Mouse (Mus musculus) intestine, postnatal 0 days (tissue): ENCODE data around the gene Tbx5. TPM values are rescaled to one million over a fixed set of nuclear protein-coding genes. Genes with fewer than 3 reads are reported as not detected.

Source experiments
- ATAC-seq: fragments of 200-750 bp; cut with Nextera tagmentation; 2 replicates; pipeline ENCODE4 v1.8.0; 2017; ENCODE audit warnings: mild to moderate bottlenecking, moderate TSS enrichment, moderate library complexity
- H3K27ac ChIP-seq: fragments of 300-500 bp; sonication (generic); 2 replicates; pipeline ENCODE4 v1.5.1; 2014; ENCODE audit warnings: mild to moderate bottlenecking, low read depth, low read length, moderate library complexity
- H3K27me3 ChIP-seq: fragments of 300-500 bp; sonication (generic); replicated peaks from 2 replicates; pipeline ENCODE4 v1.6.1; 2014; ENCODE audit warnings: low read length, mixed read lengths; ENCODE audit not compliant: control insufficient read depth, insufficient read depth
- H3K36me3 ChIP-seq: fragments of 300-500 bp; sonication (generic); 2 replicates; pipeline ENCODE4 v1.6.1; 2014; ENCODE audit warnings: mild to moderate bottlenecking, moderate library complexity; ENCODE audit not compliant: control insufficient read depth, insufficient read depth
- H3K4me1 ChIP-seq: fragments of 300-500 bp; sonication (generic); replicated peaks from 2 replicates; pipeline ENCODE4 v1.6.1; 2014; ENCODE audit warnings: antibody characterized with exemption, low read length, mixed read lengths; ENCODE audit not compliant: control insufficient read depth, insufficient read depth
- H3K4me2 ChIP-seq: fragments of 300-500 bp; sonication (generic); replicated peaks from 2 replicates; pipeline ENCODE4 v1.6.1; 2014; ENCODE audit warnings: low read depth, mild to moderate bottlenecking, moderate library complexity
- H3K4me3 ChIP-seq: fragments of 300-500 bp; sonication (generic); 2 replicates; pipeline ENCODE4 v1.5.1; 2014; ENCODE audit warnings: low read depth, low read length
- H3K9ac ChIP-seq: fragments of 300-500 bp; sonication (generic); 2 replicates; pipeline ENCODE4 v1.6.1; 2014; ENCODE audit warnings: mild to moderate bottlenecking, low read depth, low read length
- H3K9me3 ChIP-seq: fragments of 300-500 bp; sonication (generic); 2 replicates; pipeline ENCODE4 v1.6.1; 2016; ENCODE audit warnings: mixed run types; ENCODE audit not compliant: control insufficient read depth
- CTCF ChIP-seq: sonication (generic); IDR thresholded peaks from 2 replicates; pipeline ENCODE4 v1.5.1; 2016; ENCODE audit warnings: low read depth, mild to moderate bottlenecking, control low read depth, antibody characterized with exemption, moderate library complexity
- WGBS: fragments of 180-500 bp; shearing (Covaris S2); extraction: QIAGEN DNeasy Blood & Tissue Kit; methylation state at CpG from one replicate; pipeline ENCODE4 v1.1.7; 2014; 5-methylcytosine and 5-hydroxymethylcytosine counted together
- polyA plus RNA-seq: library from polyadenylated mRNA; unstranded; fragments of >200 nt; fragmentation: Nextera tagmentation; extraction: Ambion mirVana; gene quantifications from 2 replicates; pipeline ENCODE4 v1.2.1, GENCODE M21; 2015

The Tbx5 gene
- polyA plus RNA-seq: not detected in 2 replicates

DNA sequence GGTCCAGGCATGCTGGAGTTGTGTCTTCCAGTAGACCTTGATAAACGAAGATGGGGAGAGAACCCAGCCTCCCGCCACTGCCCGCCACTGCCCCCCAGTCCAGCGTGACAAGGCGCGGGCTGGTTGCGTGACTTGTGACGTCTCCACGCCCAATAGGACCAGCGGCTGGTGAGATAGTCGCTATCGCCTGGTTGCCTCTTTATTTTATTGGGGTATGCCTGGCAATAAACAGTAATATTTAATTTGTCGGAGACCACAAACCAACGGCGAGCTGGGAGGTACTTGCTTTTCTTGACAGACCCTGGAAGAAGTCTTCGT is at the start of gene Tbx5:
Gene Tbx5, plus strand, starts transcription at position 190 of the 318 bp plus-strand sequence.
- H3K27ac ChIP-seq: no peak within 1 kb of the TSS
- no peaks in the 10 kb centered on the region for H3K36me3 ChIP-seq
- no peaks in the 10 kb centered on the region for H3K4me1 ChIP-seq
- H3K4me3 ChIP-seq: peak within 1 kb of the TSS; percentile 37
- ATAC-seq: no peak
- TF ChIP-seq CTCF: no peak
- no peaks in the 10 kb centered on the region for H3K9me3 ChIP-seq
- no peak within 1 kb of the TSS for H3K9ac ChIP-seq
- WGBS: 1% methylated on average over 16 of the region's 16 CpGs
- peak within 1 kb of the TSS; percentile 68 for H3K4me2 ChIP-seq
- H3K27me3 ChIP-seq: peaks cover 88% of the 10 kb centered on the region

DNA sequence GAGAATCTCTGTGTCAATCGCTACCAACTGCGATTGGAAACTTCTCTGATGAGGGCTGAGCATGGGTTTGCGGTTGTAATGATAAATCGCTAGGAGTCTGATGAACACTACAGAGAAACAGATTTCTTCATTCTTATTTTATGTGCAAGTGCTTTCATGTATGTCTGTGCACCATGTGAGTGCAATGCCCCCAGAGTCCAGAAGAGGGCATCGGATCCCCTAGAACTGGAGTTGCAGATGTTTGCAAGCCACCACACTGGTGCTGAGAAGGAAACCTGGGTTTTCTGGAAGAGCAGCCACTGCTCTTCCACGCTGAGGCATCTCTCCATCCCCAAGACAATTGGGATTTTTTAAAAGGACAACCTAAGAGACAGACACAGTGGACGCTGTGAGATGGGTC is 46.5 kb upstream of the Tbx5 start:
- no peak overlapping the region for H3K4me3 ChIP-seq
- 85% methylated on average over 7 of the region's 7 CpGs for WGBS
- H3K27me3 ChIP-seq: no peaks in the 10 kb centered on the region
- no peaks in the 10 kb centered on the region for H3K36me3 ChIP-seq
- no peak overlapping the region for H3K4me2 ChIP-seq
- ATAC-seq: no peak
- no peaks in the 10 kb centered on the region for H3K4me1 ChIP-seq
- peak; percentile 17; the same call in 1 of the 2 replicates for TF ChIP-seq CTCF
- H3K9ac ChIP-seq: no peak overlapping the region
- H3K27ac ChIP-seq: no peak overlapping the region
- H3K9me3 ChIP-seq: 0 out of 2 replicates have a peak, but pooled peaks cover 3% of the 10 kb centered on the region

DNA sequence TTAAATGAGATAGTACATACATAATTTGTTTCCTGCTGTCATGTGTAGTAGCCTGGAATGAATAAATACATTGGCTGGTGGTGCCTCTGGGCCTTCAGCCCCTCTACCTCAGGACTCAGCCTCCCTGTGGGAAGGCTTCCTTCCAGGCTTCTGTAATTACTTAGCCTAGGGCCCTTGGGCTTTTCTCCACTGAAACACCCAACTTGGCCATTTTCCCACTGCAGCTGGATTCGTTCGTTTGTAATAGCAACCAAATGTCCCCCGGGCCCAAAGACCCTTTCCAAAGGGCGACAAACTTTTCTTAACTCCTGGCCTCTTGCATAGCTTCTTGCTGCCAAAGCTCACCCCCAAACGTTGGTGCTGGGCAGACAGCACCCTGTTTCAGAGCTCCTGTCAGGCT is 40.8 kb upstream of the Tbx5 start:
- TF ChIP-seq CTCF: no peak
- H3K9ac ChIP-seq: no peak overlapping the region
- no peaks in the 10 kb centered on the region for H3K36me3 ChIP-seq
- H3K9me3 ChIP-seq: 0 out of 2 replicates have a peak, but pooled peaks cover 3% of the 10 kb centered on the region
- WGBS: 53% methylated on average over 5 of the region's 5 CpGs
- H3K27ac ChIP-seq: no peak overlapping the region
- H3K4me3 ChIP-seq: no peak overlapping the region
- ATAC-seq: no peak
- no peak overlapping the region for H3K4me2 ChIP-seq
- H3K27me3 ChIP-seq: peaks cover 36% of the 10 kb centered on the region
- H3K4me1 ChIP-seq: no peaks in the 10 kb centered on the region

DNA sequence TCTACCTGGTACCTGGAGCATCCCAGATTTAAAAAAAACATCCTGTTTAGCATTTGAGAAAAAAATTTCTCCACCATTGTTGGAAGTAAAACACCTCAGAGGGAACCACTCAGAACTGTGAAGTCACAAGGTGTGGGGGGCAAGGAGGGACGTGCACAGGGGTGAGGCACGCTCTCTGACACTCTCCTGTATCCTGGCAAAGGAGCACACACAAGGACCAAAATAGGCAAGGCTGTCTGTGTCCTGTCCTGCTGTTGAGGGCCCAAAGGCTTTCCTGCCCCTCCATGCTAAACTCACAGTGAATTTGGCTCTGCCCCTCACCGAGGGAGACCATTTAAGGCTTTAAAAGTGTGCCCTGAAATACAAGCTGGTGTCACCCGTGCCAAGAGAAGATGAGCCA is 38.5 kb upstream of the Tbx5 start:
- Histone ChIP-seq H3K9me3 (0 out of 2 replicates have a peak, but pooled peaks cover 3% of the 10 kb centered on the region), H3K4me2 (no peak overlapping the region), H3K9ac (no peak overlapping the region), H3K27ac (no peak overlapping the region), H3K27me3 (peaks cover 57% of the 10 kb centered on the region), H3K4me1 (no peaks in the 10 kb centered on the region), H3K4me3 (no peak overlapping the region), H3K36me3 (no peaks in the 10 kb centered on the region)
- TF ChIP-seq CTCF: no peak
- WGBS: 6% methylated on average over 4 of the region's 4 CpGs
- no peak for ATAC-seq

DNA sequence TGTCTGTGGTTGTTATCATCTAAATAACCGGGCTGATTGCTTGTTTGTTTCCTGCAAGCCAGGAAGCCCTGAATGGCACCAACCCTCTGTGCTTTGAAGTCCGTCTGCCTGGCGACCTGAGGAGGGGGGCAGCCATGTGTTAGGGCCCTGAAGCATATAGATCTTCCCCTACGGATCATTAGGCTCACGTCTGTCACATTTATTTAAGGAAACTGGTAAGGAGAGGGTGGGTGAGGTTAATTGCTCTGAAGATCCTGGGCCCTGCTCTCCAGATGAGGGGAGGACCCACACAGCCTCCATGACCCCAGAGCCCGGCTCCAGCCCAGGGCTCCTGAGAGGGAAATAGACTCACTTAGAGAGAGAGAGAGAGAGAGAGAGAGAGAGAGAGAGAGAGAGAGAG is 37.1 kb upstream of the Tbx5 start:
- H3K4me3 ChIP-seq: no peak overlapping the region
- TF ChIP-seq CTCF: no peak
- H3K4me2 ChIP-seq: no peak overlapping the region
- H3K27me3 ChIP-seq: peaks cover 69% of the 10 kb centered on the region
- H3K36me3 ChIP-seq: no peaks in the 10 kb centered on the region
- H3K4me1 ChIP-seq: no peaks in the 10 kb centered on the region
- H3K27ac ChIP-seq: no peak overlapping the region
- no peak overlapping the region for H3K9ac ChIP-seq
- WGBS: 1% methylated on average over 6 of the region's 6 CpGs
- no peaks in the 10 kb centered on the region for H3K9me3 ChIP-seq
- no peak for ATAC-seq

DNA sequence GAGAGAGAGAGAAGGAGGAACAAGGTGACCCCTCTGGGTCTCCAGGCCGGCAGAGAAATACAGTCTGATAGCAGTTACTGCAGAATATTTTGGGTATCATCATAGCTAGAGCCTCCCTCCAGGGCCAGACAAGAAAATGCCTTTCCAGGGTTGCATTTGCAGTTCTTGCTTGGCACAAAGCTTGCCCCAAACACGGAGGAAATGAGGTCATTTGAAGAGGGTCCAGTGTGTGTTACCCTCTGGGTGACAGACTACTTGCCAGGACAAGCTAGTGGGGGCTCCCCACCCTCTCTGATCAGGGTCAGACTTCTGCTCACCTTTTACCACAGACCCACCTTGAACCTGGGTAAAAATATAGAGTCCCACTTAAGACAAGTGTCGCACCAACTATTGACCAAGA is 36.7 kb upstream of the Tbx5 start:
- ATAC-seq: no peak
- Histone ChIP-seq H3K9ac (no peak overlapping the region), H3K9me3 (no peaks in the 10 kb centered on the region), H3K4me2 (no peak overlapping the region), H3K36me3 (no peaks in the 10 kb centered on the region), H3K4me1 (no peaks in the 10 kb centered on the region), H3K27ac (no peak overlapping the region), H3K27me3 (peaks cover 73% of the 10 kb centered on the region), H3K4me3 (no peak overlapping the region)
- 6% methylated on average over 3 of the region's 3 CpGs for WGBS
- TF ChIP-seq CTCF: no peak
